Mouse (Mus musculus): ENCODE results near the gene Tdo2.

The Tdo2 gene

DNA sequence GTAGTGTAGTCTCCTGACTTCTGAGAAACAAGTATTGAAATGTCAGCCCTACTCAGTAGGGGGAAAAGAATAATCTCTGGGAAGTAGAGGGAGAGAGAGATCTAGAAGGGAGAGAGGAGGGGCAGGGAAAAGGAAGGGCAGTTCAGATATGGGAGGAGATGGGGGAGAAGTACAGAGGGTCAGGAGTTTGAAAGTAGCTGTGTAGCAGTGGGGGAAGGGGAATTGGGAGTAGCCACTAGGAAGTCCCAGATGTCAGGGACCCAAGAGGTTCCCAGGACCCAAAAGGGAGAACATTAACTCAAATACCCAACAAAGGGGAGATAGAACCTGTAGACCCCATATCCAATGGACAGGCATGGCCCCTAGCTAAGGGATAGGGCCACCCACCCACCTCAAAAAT is at the start of gene Tdo2:
Gene Tdo2 (minus strand): TSS at position 101 of the 400 bp plus-strand sequence.
- DNase-seq (ENCODE audit: low read depth, low spot score) = no peak

DNA sequence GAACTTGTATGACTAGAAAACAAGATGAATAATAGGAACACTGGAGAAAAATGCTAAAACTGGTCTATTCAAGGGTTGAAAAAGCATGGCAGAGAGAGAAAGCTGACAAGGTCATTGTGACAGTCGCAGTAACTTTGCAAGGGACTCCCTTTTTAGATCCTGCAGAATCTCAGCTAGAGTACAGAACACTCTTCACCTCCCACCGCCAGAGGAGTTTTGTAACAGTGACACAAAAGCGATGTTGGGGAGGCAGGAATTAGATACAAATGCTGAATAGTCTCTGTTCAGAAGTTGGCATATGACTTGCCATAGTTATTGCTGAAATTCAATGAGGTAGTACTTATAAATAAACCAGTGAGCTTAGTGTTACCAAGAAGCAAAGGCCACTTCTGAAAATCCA is 47.1 kb upstream of the Tdo2 start:
- no peak for DNase-seq (ENCODE audit: low read depth, low spot score)

DNA sequence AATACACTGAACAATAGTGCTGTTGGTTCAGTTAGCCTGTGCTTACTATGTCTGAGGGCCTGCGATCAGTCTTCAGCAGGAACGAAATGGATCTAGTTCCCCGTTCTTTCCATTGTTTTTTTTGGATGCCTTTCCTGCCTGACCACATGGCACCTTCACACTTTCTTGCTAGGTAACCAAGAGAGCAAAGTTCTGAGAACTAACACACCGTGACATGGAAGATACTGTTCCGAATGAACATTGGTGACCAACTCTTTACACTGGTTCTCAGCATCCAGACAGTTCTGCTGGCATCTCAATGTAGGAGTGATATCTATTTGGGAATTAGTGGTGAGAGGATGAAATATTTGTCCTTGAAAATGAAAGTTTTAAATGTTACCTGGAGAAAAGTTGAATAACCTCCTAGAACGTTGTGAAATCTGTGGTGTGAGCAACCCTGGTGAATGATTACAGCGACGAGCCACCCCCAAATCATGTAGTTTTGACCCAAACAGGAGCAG is 46.5 kb upstream of the Tdo2 start:
- DNase-seq (ENCODE audit: low read depth, low spot score) = no peak

DNA sequence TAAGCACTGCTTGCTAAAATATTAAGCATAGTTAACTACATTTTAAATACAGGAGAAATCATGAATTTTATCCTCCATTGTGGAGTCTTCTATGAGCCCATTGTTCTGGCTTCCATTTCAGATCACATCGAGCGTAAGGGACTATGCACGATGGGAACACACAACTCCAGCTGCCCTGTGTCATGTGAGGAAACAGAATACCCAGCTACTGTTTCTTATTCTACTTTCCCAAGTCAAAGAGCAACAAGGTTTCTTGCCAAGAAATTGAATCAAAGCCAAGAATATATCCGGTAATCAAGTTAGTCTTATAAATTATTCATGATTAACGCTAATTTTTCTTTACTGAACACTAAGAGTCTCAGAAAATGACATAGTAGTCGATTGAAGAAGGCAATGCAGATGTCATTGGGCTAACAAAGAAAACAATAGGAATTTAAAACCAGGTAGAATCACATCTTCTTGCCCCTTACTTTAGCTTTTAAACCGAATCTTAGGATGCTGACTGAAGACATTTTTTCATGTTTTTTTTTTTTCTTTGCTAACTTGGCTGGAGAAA is 38.2 kb upstream of the Tdo2 start:
- no peak for DNase-seq (ENCODE audit: low read depth, low spot score)

DNA sequence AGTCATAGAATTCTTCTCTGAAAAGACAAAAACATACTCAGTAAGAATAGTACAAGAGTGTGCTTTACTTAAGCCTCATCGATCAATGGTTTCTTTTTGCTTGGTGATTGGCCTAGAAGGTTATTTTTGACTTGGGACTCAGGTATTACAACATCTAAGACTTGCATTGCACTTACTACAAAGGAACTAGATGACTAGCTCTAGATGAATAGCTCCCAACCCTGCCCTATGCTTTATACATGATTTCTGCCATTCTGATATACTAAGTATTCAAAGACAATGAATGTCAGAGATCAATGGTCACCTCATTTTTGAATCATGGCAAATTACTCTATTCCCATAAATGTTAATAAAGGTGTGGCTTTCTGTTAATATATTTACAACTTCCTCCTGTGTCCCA is 31.0 kb upstream of the Tdo2 start:
- no peak for DNase-seq (ENCODE audit: low read depth, low spot score)

DNA sequence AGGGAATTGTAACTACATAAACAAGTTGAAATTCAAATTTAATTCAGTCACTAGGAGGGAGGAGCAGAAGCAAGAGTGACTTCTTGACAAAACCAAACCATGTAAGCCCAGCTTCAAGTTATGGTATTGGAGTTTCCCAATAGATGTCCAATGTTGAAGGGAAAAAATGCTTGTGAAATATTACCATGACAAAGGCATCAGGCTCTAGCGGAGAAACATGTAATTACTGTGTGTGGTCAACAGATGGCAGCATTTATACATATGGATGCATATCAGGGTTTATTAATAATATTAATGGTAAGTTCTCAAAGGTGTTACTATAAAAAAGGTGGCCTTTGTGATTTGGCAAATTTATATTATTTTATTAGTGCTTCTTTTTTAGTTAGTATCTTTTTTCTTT is 20.0 kb upstream of the Tdo2 start:
- peak; percentile 72 for DNase-seq (ENCODE audit: low read depth, low spot score)

DNA sequence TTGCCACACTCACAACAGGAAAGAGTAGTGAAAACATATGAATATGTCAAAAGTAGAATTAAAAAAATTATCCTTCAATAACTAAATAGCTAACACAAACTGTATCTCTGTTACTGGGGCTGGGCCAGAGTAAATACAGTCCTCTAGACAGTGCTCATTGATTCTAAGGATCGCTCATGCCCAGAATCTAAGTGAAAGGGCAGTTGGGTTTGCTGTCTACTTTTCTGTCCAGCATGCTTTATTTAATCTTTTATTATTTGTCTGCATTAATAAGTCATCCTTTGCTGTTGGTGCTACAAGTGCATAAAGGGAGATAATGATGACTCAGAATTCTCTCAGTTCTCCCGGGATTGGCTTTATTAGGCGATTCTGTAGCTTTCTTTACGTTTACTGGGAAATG is 19.4 kb upstream of the Tdo2 start:
- DNase-seq (ENCODE audit: low read depth, low spot score) = no peak

DNA sequence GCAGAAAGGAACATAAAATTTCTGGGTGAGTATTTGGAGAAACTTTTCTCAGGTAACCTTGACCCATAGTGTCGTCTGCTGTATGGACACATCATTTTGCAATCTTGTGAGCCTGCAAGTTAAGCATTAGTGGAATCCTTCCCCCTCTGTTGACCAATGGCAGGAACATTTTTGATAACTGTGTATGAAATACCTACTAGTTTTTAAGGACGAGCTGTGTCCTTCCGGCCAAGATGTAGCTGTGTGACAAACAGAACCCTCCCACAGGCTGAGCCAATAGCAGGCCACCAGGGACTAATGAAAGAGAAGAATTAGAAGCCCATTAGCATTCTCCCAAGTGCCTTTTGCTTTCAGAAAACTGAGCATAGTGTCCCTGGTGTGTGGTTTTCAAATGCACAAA is 14.5 kb upstream of the Tdo2 start:
- DNase-seq (ENCODE audit: low read depth, low spot score) = no peak

DNA sequence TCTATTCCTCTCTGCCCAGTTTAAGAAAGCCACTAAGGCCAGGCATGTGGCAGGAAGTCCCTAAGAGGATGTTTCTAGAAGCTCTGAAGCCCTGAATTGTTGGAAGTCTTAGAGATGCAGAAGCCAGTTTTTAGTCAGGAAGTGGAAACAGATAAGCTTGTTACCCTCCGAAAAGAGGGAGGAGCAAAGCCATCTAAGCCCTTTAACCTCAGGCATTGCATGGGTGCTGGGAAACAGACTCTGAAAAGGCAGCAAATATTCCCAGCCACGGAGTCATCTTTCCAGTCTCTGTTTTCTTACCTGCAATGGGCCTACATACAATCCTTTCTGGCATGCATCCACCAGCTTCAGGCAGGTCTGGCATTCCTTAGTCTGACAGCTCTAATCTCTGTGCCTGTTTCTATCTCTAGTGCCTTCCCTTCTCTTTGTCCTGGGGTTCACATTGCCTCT is 13.7 kb upstream of the Tdo2 start:
- peak; percentile 6 for DNase-seq (ENCODE audit: low read depth, low spot score)

DNA sequence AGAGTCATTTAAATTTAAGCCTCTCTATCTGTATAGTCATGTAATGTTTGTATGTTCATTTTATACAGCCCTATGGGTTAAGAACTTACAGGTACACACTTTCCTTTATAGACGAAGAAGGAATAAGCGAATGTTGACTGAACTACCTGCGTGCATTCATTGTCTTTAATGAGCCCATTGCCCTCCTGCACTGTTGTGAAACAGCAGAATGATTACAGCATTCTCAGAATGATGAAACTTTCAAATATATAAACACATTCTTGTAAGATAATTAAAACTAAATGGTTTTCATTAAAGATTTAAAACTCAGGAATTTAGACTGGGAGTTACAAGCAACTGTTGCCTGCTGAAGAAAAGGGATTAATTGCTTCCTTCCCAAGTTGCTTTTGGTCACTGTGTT is 11.6 kb upstream of the Tdo2 start:
- no peak for DNase-seq (ENCODE audit: low read depth, low spot score)

DNA sequence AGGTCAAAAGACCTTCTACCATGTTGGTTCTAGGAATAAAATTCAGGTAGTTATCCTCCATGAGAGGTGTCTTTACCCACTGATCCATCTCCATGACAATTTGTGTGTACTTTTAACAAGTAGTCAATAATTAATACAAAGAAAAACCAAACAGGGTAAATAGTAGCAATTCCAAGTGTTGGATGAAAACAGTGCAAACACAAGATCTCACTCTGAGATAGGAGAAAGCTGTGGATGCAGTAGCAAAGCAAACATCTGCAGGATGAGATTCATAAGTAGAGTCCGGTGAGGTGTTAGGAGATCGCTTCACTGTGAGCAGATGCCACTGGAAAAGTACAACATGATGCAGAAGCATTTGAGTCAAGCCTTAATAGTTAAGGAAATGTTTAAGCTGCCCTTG is 10.1 kb upstream of the Tdo2 start:
- no peak for DNase-seq (ENCODE audit: low read depth, low spot score)

DNA sequence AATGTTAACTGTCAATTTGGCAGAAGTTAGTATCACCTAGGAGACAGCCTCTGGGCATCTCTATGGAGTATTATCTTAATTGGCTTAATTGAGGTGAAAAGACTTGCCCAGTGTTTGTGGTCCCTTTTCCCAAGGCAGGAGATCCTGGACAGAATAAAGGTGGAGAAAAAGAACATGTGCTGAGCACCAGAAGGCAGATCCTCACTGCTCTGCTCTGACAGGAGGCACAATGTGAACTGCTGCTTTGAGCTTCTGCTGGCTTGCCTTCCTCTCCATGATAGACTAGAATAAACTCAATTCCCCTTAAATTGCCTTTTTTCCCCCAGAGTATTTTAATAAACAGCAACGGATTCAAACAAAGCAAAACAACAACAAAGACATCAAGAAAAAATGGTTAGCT is 9.1 kb upstream of the Tdo2 start:
- no peak for DNase-seq (ENCODE audit: low read depth, low spot score)

DNA sequence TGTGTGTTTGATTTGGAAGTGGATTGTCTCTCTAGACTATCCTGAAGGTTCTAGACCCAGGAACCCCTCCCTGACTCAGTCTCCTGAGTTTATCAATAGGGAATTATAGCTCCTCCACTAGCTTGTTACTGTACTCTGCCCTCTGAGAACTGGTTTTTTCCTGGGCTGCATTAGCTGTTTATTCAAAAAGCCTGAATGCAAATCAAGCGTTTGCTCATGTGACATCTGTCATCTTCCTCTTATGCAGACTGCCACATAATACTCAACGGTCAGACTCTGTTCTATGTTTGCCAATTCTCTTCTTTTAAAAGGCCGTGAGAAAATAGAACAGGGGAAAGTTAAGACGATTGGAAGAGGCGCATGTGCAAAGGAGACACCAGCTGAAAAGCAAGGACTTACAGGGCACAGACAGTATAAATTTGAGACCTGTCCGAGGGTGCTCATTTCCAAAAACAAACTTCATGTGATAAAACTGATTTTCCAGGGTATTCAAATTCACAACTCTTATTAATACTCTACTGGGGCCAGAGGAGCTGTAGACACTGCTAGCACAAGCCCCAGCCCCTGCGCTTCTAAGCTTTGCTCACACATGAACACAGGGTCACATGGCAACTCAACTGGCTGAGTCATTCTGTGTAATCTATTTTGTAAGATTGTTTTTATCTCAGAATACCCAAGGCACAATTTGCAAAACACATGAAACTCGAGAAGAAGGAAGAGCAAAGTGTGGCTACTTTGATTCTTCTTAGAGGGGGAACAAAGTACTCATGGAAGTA is 7.3 kb upstream of the Tdo2 start:
- peak; percentile 30 for DNase-seq (ENCODE audit: low read depth, low spot score)

DNA sequence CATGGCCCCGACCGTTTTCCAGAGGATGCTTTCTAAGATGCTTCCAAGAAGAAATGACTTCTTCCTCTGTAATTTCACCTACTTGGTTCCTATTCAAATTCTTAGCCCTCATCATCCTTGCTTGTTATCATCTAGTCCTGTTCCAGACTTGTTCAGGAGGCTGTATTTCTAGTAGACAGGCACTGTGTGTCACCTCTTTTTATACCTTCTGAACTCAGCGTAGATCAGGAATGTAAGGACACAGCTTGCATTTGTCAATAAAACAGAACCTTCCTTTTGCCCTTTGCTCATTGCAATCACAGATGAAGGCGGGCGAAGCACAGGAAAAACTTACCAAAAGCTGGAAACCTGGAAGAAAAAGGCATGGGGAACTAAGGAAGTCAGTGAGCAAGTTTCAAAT is 6.0 kb upstream of the Tdo2 start, which contains the start of gene Asic5:
Gene Asic5 (plus strand): TSS at position 301 of the 400 bp plus-strand sequence.
- no peak for DNase-seq (ENCODE audit: low read depth, low spot score)

DNA sequence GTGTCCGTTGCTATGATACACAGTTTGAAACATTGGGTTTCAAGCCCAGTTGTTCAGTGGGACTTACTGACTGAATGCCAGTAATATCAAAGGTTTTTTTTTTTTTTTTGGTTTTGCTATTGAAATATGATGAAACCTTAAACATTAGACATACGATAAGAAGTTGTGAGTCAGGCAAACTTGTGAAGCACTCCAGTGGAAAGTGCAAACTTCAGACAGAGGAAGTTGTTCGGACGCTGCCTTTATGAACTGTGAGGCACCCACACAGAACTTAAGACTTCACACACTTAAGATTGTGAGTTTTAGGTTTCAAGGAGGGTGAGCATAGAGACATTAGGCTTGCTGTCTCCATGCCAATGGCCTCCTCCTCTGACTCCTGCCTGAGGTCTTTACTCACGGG is 5.6 kb upstream of the Tdo2 start:
- DNase-seq (ENCODE audit: low read depth, low spot score) = no peak

DNA sequence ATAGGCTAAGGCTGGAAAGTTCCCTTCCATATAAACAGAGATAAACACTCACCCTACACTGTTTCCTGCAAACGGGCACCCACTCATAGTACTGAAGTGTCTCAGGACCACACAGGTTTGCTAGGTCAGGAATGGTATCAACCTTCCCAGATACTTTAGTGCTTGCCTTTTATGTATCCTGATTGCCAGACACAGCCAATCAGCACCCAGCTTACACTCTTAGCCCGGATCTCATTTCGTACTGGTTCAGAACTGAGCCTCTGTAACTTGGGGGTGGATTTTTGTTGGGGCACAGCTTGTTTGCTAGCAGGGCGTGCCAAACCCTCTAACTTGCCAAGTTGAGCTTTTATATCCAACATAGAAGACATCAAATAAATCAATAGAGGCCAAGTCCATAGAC is 395 bp downstream of the Tdo2 start:
- no peak for DNase-seq (ENCODE audit: low read depth, low spot score)

DNA sequence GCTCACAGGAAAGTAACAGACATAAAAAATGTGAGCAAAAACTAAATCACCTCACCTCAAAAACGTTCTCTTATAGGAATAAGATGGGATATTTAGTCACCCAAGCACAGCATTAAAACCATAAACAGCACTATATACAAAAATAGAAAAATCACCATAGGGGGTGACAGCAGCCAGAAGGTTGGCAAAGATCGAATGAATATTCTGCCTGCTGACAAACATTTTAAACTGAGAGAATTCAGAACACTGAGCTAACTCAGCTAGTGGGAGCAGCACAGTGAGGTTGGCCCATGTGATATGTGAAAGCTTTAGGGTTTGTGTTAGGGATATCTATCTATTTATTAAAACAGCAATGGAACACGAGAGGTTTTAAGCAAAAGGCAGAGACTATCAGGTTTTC is 11.4 kb downstream of the Tdo2 start:
- no peak for DNase-seq (ENCODE audit: low read depth, low spot score)

DNA sequence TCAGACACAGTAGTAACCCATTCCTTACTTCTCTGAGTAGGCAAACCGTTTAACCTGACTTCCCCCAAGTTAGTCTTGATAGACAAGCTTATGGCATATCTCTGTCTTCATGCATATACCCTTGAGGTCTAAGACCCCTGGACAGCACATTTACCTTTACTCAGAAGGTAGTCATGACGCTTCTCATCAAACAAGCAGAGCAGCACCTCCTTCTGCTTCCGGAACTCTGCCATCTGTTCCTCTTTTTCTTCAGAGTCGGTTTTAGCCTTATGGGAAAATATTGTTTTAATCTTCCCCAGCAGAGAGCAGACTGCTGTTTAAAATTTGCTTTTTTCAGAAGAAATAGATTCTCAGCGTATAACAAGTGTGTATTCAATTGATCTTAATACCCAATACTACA is 12.2 kb downstream of the Tdo2 start:
- DNase-seq (ENCODE audit: low read depth, low spot score) = no peak

DNA sequence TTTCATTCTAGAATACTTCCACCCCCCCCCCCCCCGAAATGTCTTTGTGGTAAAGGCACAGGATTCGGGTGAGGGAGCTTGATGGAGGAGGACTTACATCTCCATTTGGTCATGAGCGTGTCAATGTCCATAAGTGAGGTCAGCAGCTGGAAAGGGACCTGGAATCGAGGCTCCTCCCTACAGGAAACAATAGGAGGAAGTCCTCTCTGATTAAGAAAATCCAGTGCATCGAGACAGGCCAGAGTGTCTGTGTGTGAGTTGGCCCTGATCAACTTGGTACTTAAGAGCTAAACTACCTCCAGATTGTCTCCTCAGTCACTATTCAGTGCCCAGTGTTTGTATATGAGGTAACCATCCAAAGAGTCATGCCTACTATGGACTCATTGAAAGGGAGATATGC is 14.7 kb downstream of the Tdo2 start:
- no peak for DNase-seq (ENCODE audit: low read depth, low spot score)

DNA sequence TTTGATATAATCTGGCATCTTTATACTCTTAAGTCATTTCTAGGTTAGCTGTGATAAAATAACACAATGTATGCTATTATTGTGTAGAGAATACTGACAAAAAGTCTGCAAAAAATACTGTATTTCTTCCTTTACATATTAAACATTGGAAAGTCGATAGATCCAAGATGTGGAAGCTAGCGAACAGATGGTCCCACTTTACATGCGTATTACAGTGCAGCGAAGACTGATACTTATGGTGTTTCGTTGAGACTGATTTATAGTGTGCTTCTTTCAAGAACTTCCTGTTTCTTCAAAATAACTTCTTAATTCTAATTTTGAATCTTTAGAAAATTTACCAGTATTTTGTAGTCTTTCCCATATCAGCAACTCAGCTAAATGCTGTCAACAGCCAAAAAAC is 18.5 kb downstream of the Tdo2 start:
- DNase-seq (ENCODE audit: low read depth, low spot score) = no peak

DNA sequence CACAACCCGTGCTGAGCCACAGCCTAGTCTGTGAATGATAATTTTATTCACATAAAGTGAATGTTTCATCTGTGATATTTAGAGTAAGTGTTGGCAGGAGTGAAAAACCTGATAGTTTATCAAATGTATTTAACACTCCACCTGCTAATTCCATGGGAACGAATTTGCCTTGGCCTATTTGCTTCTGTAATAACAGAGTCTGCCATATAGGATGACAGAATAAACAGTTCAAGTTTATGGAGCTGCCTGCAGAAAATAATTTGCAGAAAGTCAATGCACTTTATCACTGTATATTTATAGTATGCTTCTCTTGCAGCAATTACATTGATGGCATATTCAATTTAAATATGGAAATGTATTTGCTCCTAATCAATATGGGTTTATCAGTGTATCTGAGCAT is 24.2 kb downstream of the Tdo2 start:
- DNase-seq (ENCODE audit: low read depth, low spot score) = no peak

DNA sequence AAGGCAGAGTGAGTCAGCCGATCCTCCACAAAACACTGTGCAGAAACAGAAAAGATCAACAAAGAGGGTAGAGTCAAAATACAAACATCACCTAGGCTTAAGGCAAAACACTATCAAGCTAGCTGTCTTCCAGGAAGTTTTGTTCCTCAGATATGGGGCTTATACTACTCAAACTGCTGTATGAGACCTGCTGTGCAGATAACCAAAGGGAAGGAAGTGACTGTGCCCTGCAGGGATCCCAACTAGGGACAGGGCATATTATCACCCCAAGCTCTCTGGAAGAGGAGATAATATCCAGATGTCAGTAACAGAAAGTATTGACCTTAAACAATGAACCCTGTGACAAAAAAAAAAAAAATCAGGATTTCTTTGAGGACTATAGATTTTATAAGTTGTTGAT is 27.0 kb downstream of the Tdo2 start:
- no peak for DNase-seq (ENCODE audit: low read depth, low spot score)

DNA sequence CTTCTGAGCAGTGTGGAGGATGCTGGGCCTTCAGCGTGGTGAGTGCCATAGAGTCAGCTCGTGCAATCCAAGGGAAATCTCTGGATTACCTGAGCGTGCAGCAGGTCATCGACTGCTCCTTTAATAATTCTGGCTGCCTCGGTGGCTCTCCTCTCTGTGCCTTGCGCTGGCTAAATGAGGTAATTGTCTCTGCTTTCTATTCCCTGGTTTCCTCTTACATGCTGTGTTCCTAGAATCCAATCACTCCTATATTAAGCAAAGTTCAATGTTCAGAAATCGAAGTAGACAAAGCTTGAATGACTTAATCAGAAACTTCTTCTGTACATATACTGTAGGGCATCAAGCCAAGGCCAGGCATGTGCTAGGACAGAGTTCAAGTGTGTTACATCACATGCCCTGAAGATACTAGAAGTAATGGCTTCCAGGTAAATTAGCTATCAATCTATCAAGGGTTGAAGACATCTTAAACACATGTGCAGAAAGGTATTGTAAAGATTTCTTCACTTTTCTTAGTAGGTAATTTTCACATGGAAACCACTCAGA is 31.1 kb downstream of the Tdo2 start:
- DNase-seq (ENCODE audit: low read depth, low spot score) = no peak
